Mouse (Mus musculus) midbrain, embryonic 16.5 days (tissue): ENCODE measurements around the gene Med26. TPM values are rescaled to one million over a fixed set of nuclear protein-coding genes. Genes with fewer than 3 reads are reported as not detected.

ENCODE experiments used
- ATAC-seq: fragments of 200-750 bp; cut with Nextera tagmentation; 2 replicates; pipeline ENCODE4 v1.8.0; 2017; ENCODE audit warnings: moderate TSS enrichment
- H3K27ac ChIP-seq: fragments of 300-500 bp; sonication (generic); 2 replicates; pipeline ENCODE4 v1.5.1; 2014; ENCODE audit warnings: mild to moderate bottlenecking, low read length, mixed read lengths
- H3K27me3 ChIP-seq: fragments of 300-500 bp; sonication (generic); 2 replicates; pipeline ENCODE4 v1.6.1; 2014; ENCODE audit warnings: low read depth, low read length, mixed read lengths; ENCODE audit not compliant: control insufficient read depth, insufficient read depth
- H3K36me3 ChIP-seq: fragments of 300-500 bp; sonication (generic); 2 replicates; pipeline ENCODE4 v1.6.1; 2014; ENCODE audit warnings: mild to moderate bottlenecking, low read length, moderate library complexity, mixed read lengths; ENCODE audit not compliant: control insufficient read depth, insufficient read depth
- H3K4me1 ChIP-seq: fragments of 300-500 bp; sonication (generic); 2 replicates; pipeline ENCODE4 v1.6.1; 2014; ENCODE audit warnings: mild to moderate bottlenecking, low read length, mixed read lengths; ENCODE audit not compliant: control insufficient read depth, insufficient read depth
- H3K4me2 ChIP-seq: fragments of 300-500 bp; sonication (generic); 2 replicates; pipeline ENCODE4 v1.6.1; 2014; ENCODE audit warnings: mild to moderate bottlenecking, low read length, mixed read lengths
- H3K4me3 ChIP-seq: fragments of 300-500 bp; sonication (generic); 2 replicates; pipeline ENCODE4 v1.5.1; 2014; ENCODE audit warnings: low read depth, mild to moderate bottlenecking, low read length, moderate library complexity, mixed read lengths
- H3K9ac ChIP-seq: fragments of 300-500 bp; sonication (generic); 2 replicates; pipeline ENCODE4 v1.6.1; 2014; ENCODE audit warnings: low read depth, low read length, mixed read lengths
- H3K9me3 ChIP-seq: fragments of 300-500 bp; sonication (generic); replicated peaks from 2 replicates; pipeline ENCODE4 v1.6.1; 2014; ENCODE audit warnings: mild to moderate bottlenecking, low read length, mixed read lengths; ENCODE audit not compliant: control insufficient read depth, poor library complexity, severe bottlenecking
- WGBS: fragments of 180-500 bp; shearing (Covaris S2); extraction: QIAGEN DNeasy Blood & Tissue Kit; methylation state at CpG from one replicate; pipeline ENCODE4 v1.1.7; 2014; 5-methylcytosine and 5-hydroxymethylcytosine counted together
- polyA plus RNA-seq: library from polyadenylated mRNA; unstranded; fragments of >200 nt; fragmentation: Nextera tagmentation; extraction: Ambion mirVana; gene quantifications from 2 replicates; pipeline ENCODE4 v1.2.1, GENCODE M21; 2015

The Med26 gene
- polyA plus RNA-seq, 1 experiment from 2014 or later = 16.7 TPM

- Histone ChIP-seq H3K9ac (no peak overlapping the region), H3K4me3 (no peak overlapping the region), H3K9me3 (no peaks in the 10 kb centered on the region), H3K27ac (no peak overlapping the region), H3K4me2 (no peak overlapping the region), H3K36me3 (peaks cover 30% of the 10 kb centered on the region), H3K4me1 (peaks cover under 1% of the 10 kb centered on the region; the same call in 1 of the 2 replicates), H3K27me3 (no peaks in the 10 kb centered on the region)
- WGBS = 90% methylated on average over 6 of the region's 6 CpGs
- ATAC-seq = no peak
These were observed 62.4 kb downstream of the Med26 start for GRCm38 (mm10) chr8:72485456-72486199.

GRCm38 (mm10) chr8:72474826-72475546 lies 73.1 kb downstream of the Med26 start, which contains the start of gene Cherp:
Gene Cherp, minus strand, starts transcription at chr8:72475226.
- WGBS = under 1% methylated on average over 78 of the region's 80 CpGs
- peak within 1 kb of the TSS; percentile 100 for H3K4me2 ChIP-seq
- peak within 1 kb of the TSS; percentile 90 for H3K27ac ChIP-seq
- H3K36me3 ChIP-seq = peaks cover 22% of the 10 kb centered on the region
- no peaks in the 10 kb centered on the region for H3K27me3 ChIP-seq
- ATAC-seq = peak; percentile 97
- H3K9me3 ChIP-seq = no peaks in the 10 kb centered on the region
- H3K4me3 ChIP-seq = peak within 1 kb of the TSS; percentile 87
- peak within 1 kb of the TSS; percentile 82 for H3K9ac ChIP-seq
- peaks cover 21% of the 10 kb centered on the region for H3K4me1 ChIP-seq

DNA sequence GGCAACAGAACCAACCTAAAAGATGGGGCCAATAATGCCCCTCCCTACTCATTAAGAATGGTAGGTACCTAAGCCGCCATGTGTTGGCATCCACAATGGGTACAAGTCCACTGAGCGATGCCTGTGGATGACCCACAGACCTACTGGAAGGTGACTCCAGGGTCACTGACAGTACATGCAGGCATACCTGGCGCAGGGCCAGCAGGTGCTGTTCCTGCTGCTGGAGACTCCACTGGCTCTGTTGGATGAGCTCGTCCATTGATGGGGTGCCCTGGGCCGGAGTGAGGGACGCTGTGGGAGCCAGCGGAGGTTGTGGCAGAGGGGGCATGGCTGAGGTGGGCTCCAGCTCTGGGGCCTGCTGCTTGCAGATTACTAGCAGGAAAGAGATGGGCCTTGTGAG lies 77.4 kb downstream of the Med26 start:
- 98% methylated on average over 7 of the region's 7 CpGs for WGBS
- H3K36me3 ChIP-seq = peaks cover 58% of the 10 kb centered on the region

GRCm38 (mm10) chr8:72469984-72470383 lies 78.1 kb downstream of the Med26 start:
- Histone ChIP-seq H3K4me2 (no peak overlapping the region), H3K9me3 (no peaks in the 10 kb centered on the region), H3K4me3 (no peak overlapping the region), H3K27me3 (no peaks in the 10 kb centered on the region), H3K4me1 (peaks cover 12% of the 10 kb centered on the region), H3K9ac (no peak overlapping the region), H3K36me3 (peaks cover 63% of the 10 kb centered on the region), H3K27ac (no peak overlapping the region)
- WGBS = 98% methylated on average over 8 of the region's 8 CpGs
- ATAC-seq = no peak

More for the DNA sequence above, 77.4 kb downstream of the Med26 start:
- no peak overlapping the region for H3K9ac ChIP-seq
- no peak for ATAC-seq
- H3K4me1 ChIP-seq = peaks cover 13% of the 10 kb centered on the region
- H3K27me3 ChIP-seq = no peaks in the 10 kb centered on the region
- no peak overlapping the region for H3K4me2 ChIP-seq
- H3K27ac ChIP-seq = no peak overlapping the region
- H3K4me3 ChIP-seq = no peak overlapping the region
- no peaks in the 10 kb centered on the region for H3K9me3 ChIP-seq

DNA sequence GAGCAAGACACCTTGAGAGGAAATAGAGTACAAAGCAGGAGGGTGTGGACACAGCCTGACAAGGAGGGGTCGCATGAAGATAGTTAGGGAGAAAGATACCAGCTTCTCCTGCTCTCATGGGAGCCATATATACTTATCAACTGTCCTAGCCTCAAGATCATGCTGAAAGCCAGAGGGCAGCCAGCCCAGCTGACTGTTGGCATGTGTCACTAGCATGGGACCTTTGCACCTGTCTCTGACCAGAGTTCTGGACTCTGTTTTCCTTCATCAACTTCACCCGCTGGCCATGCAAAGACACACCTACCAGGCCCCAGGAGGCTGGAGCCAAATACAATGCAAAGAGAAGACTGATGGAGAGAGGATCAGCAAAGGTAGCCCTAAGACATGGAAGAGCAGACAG lies 78.8 kb downstream of the Med26 start:
- Histone ChIP-seq H3K4me1 (peaks cover 11% of the 10 kb centered on the region), H3K9me3 (no peaks in the 10 kb centered on the region), H3K27me3 (no peaks in the 10 kb centered on the region), H3K4me3 (no peak overlapping the region), H3K27ac (no peak overlapping the region), H3K4me2 (no peak overlapping the region), H3K36me3 (peaks cover 68% of the 10 kb centered on the region), H3K9ac (no peak overlapping the region)
- WGBS = 92% methylated on average over 2 of the region's 2 CpGs
- no peak for ATAC-seq

DNA sequence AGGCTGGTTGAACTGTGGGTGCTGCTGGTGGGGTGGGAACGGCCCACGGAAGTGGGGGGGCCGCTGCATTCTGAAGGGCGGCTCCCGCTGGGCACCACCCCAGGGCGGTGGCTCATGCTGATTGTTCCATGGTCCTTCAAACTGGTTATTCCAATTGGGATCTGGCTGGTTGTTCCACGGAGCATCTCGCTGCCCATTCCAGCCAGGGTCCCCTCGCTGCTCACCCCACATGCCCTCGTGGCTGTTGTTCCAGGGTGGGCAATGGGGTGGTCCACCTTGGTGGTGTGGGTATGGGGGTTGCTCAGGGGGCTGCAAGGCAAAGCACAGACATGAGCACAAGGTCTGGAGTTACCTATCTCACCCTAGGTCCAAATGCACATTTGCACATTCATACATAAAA lies 83.9 kb downstream of the Med26 start:
- Histone ChIP-seq H3K4me3 (no peak overlapping the region), H3K27me3 (no peaks in the 10 kb centered on the region), H3K9ac (no peak overlapping the region), H3K36me3 (peaks cover 84% of the 10 kb centered on the region), H3K27ac (no peak overlapping the region), H3K9me3 (no peaks in the 10 kb centered on the region), H3K4me2 (no peak overlapping the region), H3K4me1 (no peaks in the 10 kb centered on the region)
- 96% methylated on average over 10 of the region's 10 CpGs for WGBS
- ATAC-seq = no peak

GRCm38 (mm10) chr8:72459881-72460533 lies 88.1 kb downstream of the Med26 start:
- no peak overlapping the region for H3K9ac ChIP-seq
- no peak overlapping the region for H3K27ac ChIP-seq
- no peaks in the 10 kb centered on the region for H3K27me3 ChIP-seq
- no peaks in the 10 kb centered on the region for H3K4me1 ChIP-seq
- ATAC-seq = no peak
- WGBS = 92% methylated on average over 4 of the region's 4 CpGs
- peaks cover 63% of the 10 kb centered on the region for H3K36me3 ChIP-seq
- H3K4me2 ChIP-seq = no peak overlapping the region
- no peaks in the 10 kb centered on the region for H3K9me3 ChIP-seq
- H3K4me3 ChIP-seq = no peak overlapping the region

DNA sequence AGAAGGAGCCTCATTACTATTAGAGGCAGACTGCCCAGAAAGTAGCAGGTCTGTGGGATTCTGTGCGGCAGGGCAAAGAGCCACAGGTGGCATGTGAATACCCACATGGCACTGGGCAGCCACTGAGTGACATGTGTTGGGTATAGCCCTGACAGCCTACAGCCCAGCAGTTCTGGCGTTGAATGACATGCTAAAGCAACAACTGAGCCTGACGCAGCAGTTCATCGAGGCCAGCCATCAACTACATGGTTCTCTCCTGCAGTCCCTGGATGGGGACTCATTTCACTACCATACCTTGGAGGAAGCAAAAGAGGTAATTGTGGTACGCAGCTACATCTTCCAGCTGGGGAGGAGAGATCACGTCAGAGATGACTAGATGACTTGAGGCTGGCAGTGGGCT lies 89.6 kb downstream of the Med26 start:
- no peak for ATAC-seq
- no peak overlapping the region for H3K27ac ChIP-seq
- no peaks in the 10 kb centered on the region for H3K27me3 ChIP-seq

GRCm38 (mm10) chr8:72457806-72458205 lies 90.3 kb downstream of the Med26 start:
- Histone ChIP-seq H3K27me3 (no peaks in the 10 kb centered on the region), H3K4me1 (no peaks in the 10 kb centered on the region), H3K9ac (no peak overlapping the region), H3K36me3 (peaks cover 59% of the 10 kb centered on the region), H3K4me3 (no peak overlapping the region), H3K4me2 (no peak overlapping the region), H3K9me3 (no peaks in the 10 kb centered on the region), H3K27ac (no peak overlapping the region)
- no peak for ATAC-seq
- WGBS = 93% methylated on average over 3 of the region's 3 CpGs

More for the DNA sequence above, 89.6 kb downstream of the Med26 start:
- Histone ChIP-seq H3K36me3 (peaks cover 60% of the 10 kb centered on the region), H3K4me1 (no peaks in the 10 kb centered on the region), H3K4me3 (no peak overlapping the region), H3K9me3 (no peaks in the 10 kb centered on the region), H3K9ac (no peak overlapping the region), H3K4me2 (no peak overlapping the region)
- WGBS = 88% methylated on average over 6 of the region's 6 CpGs
